Mouse (Mus musculus) kidney, postnatal 0 days (tissue): ENCODE measurements around the gene Ablim2. TPM values are rescaled to one million over a fixed set of nuclear protein-coding genes. Genes with fewer than 3 reads are reported as not detected.
A peak's percentile ranks its signal among the peaks of the same experiment; 100 is the strongest.

Source experiments
- ATAC-seq: fragments of 200-750 bp; cut with Nextera tagmentation; replicated peaks from 2 replicates; pipeline ENCODE4 v1.8.0; 2017; ENCODE audit warnings: low read depth, moderate number of reproducible peaks, moderate TSS enrichment, moderate library complexity; ENCODE audit not compliant: low FRiP score
- DNase-seq: peaks from one replicate; pipeline ENCODE4 v3.0.0-alpha.2; 2016; ENCODE audit warnings: low spot score
- H3K27ac ChIP-seq: fragments of 300-500 bp; sonication (generic); 2 replicates; pipeline ENCODE4 v1.5.1; 2014; ENCODE audit warnings: mild to moderate bottlenecking
- H3K27me3 ChIP-seq: fragments of 300-500 bp; sonication (generic); 2 replicates; pipeline ENCODE4 v1.6.1; 2014; ENCODE audit warnings: low read length, mixed read lengths; ENCODE audit not compliant: insufficient read depth
- H3K36me3 ChIP-seq: fragments of 300-500 bp; sonication (generic); 2 replicates; pipeline ENCODE4 v1.6.1; 2014; ENCODE audit warnings: low read length, mixed read lengths; ENCODE audit not compliant: insufficient read depth
- H3K4me1 ChIP-seq: fragments of 300-500 bp; sonication (generic); replicated peaks from 2 replicates; pipeline ENCODE4 v1.6.1; 2014; ENCODE audit warnings: antibody characterized with exemption, low read length, mixed read lengths; ENCODE audit not compliant: insufficient read depth
- H3K4me2 ChIP-seq: fragments of 300-500 bp; sonication (generic); 2 replicates; pipeline ENCODE4 v1.6.1; 2014; ENCODE audit warnings: mild to moderate bottlenecking, low read length, moderate library complexity, mixed read lengths
- H3K4me3 ChIP-seq: fragments of 300-500 bp; sonication (generic); replicated peaks from 2 replicates; pipeline ENCODE4 v1.5.1; 2014; ENCODE audit warnings: low read depth, low read length
- H3K9ac ChIP-seq: fragments of 300-500 bp; sonication (generic); 2 replicates; pipeline ENCODE4 v1.6.1; 2014; ENCODE audit warnings: low read depth, low read length
- H3K9me3 ChIP-seq: fragments of 300-500 bp; sonication (generic); replicated peaks from 2 replicates; pipeline ENCODE4 v1.6.1; 2016; ENCODE audit warnings: low read length, inconsistent platforms, mixed read lengths
- CTCF ChIP-seq: IDR thresholded peaks from 2 replicates; pipeline ENCODE4 v1.5.1; 2016; ENCODE audit warnings: antibody characterized with exemption, low read depth, mild to moderate bottlenecking, moderate library complexity
- WGBS: fragments of 180-500 bp; shearing (Covaris S2); extraction: QIAGEN DNeasy Blood & Tissue Kit; methylation state at CpG from one replicate; pipeline ENCODE4 v1.1.7; 2014; 5-methylcytosine and 5-hydroxymethylcytosine counted together
- polyA plus RNA-seq: library from polyadenylated mRNA; unstranded; fragments of >200 nt; fragmentation: Nextera tagmentation; extraction: Ambion mirVana; gene quantifications from 2 replicates; pipeline ENCODE4 v1.2.1, GENCODE M21; 2015

Ablim2 gene
- polyA plus RNA-seq, 1 experiment from 2014 or later: 3.9 TPM

- TF ChIP-seq CTCF: 0 out of 2 replicates have a peak, but pooled peaks have one; percentile 6
- Histone ChIP-seq H3K4me1 (peaks cover 31% of the 10 kb centered on the region; the same call in 1 of the 2 replicates), H3K27me3 (no peaks in the 10 kb centered on the region), H3K9me3 (no peaks in the 10 kb centered on the region), H3K27ac (peak overlapping the region; percentile 80), H3K36me3 (no peaks in the 10 kb centered on the region), H3K9ac (no peak overlapping the region), H3K4me3 (no peak overlapping the region), H3K4me2 (no peak overlapping the region)
- 52% methylated on average over 13 of the region's 13 CpGs for WGBS
- ATAC-seq: no peak
- no peak for DNase-seq
These were observed 16.4 kb upstream of the Ablim2 start for GRCm38 (mm10) chr5:35741225-35741820.

GRCm38 (mm10) chr5:35743238-35743951 lies 14.3 kb upstream of the Ablim2 start:
- Histone ChIP-seq H3K4me3 (no peak overlapping the region), H3K9me3 (no peaks in the 10 kb centered on the region), H3K9ac (no peak overlapping the region), H3K4me1 (peaks cover 31% of the 10 kb centered on the region; the same call in 1 of the 2 replicates), H3K27ac (no peak overlapping the region), H3K36me3 (no peaks in the 10 kb centered on the region), H3K27me3 (no peaks in the 10 kb centered on the region), H3K4me2 (no peak overlapping the region)
- DNase-seq (no peak), ATAC-seq (no peak)
- 68% methylated on average over 8 of the region's 8 CpGs for WGBS
- TF ChIP-seq CTCF: no peak

GRCm38 (mm10) chr5:35743990-35744722 lies 13.5 kb upstream of the Ablim2 start:
- Histone ChIP-seq H3K4me2 (no peak overlapping the region), H3K9me3 (no peaks in the 10 kb centered on the region), H3K9ac (no peak overlapping the region), H3K27ac (no peak overlapping the region), H3K4me3 (no peak overlapping the region), H3K36me3 (no peaks in the 10 kb centered on the region), H3K4me1 (peaks cover 29% of the 10 kb centered on the region; the same call in 1 of the 2 replicates), H3K27me3 (no peaks in the 10 kb centered on the region)
- no peak for TF ChIP-seq CTCF
- no peak for ATAC-seq
- WGBS: 75% methylated on average over 7 of the region's 7 CpGs
- no peak for DNase-seq

- Histone ChIP-seq H3K9ac (no peak overlapping the region), H3K36me3 (no peaks in the 10 kb centered on the region), H3K4me3 (no peak overlapping the region), H3K27ac (no peak overlapping the region), H3K4me2 (no peak overlapping the region), H3K4me1 (0 out of 2 replicates have a peak, but pooled peaks cover 17% of the 10 kb centered on the region), H3K9me3 (no peaks in the 10 kb centered on the region), H3K27me3 (no peaks in the 10 kb centered on the region)
- ATAC-seq (no peak), DNase-seq (no peak)
- 85% methylated on average over 5 of the region's 5 CpGs for WGBS
- TF ChIP-seq CTCF: no peak
These were observed 12.3 kb upstream of the Ablim2 start for GRCm38 (mm10) chr5:35745406-35745805.

- Histone ChIP-seq H3K9me3 (no peaks in the 10 kb centered on the region), H3K27me3 (no peaks in the 10 kb centered on the region), H3K27ac (no peak overlapping the region), H3K36me3 (no peaks in the 10 kb centered on the region), H3K9ac (no peak overlapping the region), H3K4me3 (no peak overlapping the region), H3K4me2 (no peak overlapping the region), H3K4me1 (0 out of 2 replicates have a peak, but pooled peaks cover 3% of the 10 kb centered on the region)
- WGBS: 19% methylated on average over 4 of the region's 4 CpGs
- ATAC-seq: no peak
- peak; percentile 91 for TF ChIP-seq CTCF
- DNase-seq: peak; percentile 76
These were observed 10.8 kb upstream of the Ablim2 start for GRCm38 (mm10) chr5:35746910-35747309.

GRCm38 (mm10) chr5:35749416-35749815 lies 8.3 kb upstream of the Ablim2 start:
- no peak for ATAC-seq

More at GRCm38 (mm10) chr5:35749416-35749815, 8.3 kb upstream of the Ablim2 start:
- Histone ChIP-seq H3K4me2 (no peak overlapping the region), H3K36me3 (no peaks in the 10 kb centered on the region), H3K27me3 (no peaks in the 10 kb centered on the region), H3K9me3 (no peaks in the 10 kb centered on the region), H3K4me3 (no peak overlapping the region), H3K4me1 (no peaks in the 10 kb centered on the region), H3K9ac (no peak overlapping the region), H3K27ac (no peak overlapping the region)
- TF ChIP-seq CTCF: no peak
- WGBS: 52% methylated on average over 3 of the region's 3 CpGs
- no peak for DNase-seq
